Mouse (Mus musculus) hematopoietic multipotent progenitor cell, adult 10-12 weeks (in vitro differentiated cells): ENCODE data around the gene Tubg2. TPM values are rescaled to one million over a fixed set of nuclear protein-coding genes. Genes with fewer than 3 reads are reported as not detected.

Experiments
- polyA plus RNA-seq: library from polyadenylated mRNA; stranded (reverse); fragments of >175 nt; gene quantifications from 2 replicates; pipeline ENCODE4 v1.2.3, GENCODE M21; 2012; ENCODE audit warnings: low replicate concordance

The Tubg2 gene
- 9.0 and 11.8 TPM in 2 replicates for polyA plus RNA-seq

DNA sequence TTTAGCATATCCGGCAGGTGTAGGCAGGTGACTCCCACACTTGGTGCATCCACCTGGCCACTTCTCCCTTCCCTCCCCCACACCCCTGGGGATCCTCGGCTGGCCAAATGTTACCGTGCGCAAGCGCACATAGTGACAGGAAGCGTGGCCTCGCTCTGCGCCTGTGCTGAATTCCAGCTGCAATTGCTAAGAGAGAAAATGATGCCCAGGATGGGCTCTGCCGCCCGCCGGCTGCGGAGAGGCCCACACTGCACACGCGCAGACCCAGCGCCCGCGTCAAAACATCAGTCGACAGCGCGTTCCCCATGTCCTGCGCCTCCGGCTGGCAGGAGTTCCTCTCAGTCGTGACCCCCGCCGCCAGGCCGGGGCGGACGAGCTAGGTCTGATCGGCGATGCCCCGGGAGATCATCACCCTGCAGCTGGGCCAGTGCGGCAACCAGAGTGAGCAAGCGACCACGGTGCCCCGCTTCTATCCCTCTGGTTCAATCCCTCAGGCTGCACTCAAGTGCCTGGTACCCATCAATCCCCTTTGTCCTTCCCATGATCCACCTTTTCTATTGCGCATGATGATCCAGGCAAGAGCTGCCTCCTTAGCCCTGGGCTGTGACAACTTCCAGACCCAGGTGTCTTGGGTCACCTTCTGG lies at the start of gene Tubg2:
Tubg2 (plus strand) TSS at position 180 of the 644 bp plus-strand sequence.

GRCm38 (mm10) chr11:101119761-101120544 lies 35.8 kb upstream of the Tubg2 start, which contains the start of the genes Retreg3 and Tubg1:
Gene Retreg3, minus strand, starts transcription at chr11:101119893.
Gene Tubg1, plus strand, starts transcription at chr11:101119938.

DNA sequence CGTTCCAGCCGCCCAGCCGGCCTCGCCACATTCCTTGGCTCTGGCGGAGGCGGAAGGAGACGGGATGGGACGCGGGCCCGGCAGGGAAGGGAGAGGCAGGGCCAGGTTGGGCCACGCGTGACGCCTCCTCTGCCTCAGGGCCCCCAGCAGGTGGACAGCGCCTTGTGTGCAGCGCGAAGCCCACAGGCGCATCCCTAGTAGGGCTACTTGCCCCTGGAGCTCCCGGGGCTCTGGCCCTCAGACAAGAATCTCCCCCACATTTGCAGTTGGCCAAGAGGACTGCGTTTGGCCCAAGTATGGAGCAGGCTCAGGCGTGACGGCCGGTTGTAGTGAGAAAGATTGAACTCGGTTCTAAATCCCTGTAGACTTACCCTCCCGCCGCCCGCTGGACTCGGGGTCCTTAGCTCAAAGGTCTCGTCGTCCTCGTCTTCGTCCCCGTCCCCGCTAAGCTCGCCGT lies 14.7 kb downstream of the Tubg2 start, which contains the start of gene Cntnap1:
Cntnap1 (plus strand) TSS at position 170 of the 457 bp plus-strand sequence.

GRCm38 (mm10) chr11:101170811-101171610 lies 15.3 kb downstream of the Tubg2 start, which contains the start of gene Plekhh3:
Gene Plekhh3, minus strand, starts transcription at chr11:101171351.

GRCm38 (mm10) chr11:101174851-101175628 lies 19.3 kb downstream of the Tubg2 start, which contains the start of gene Ccr10:
Gene Ccr10, minus strand, starts transcription at chr11:101175443.

Other genes with a start within 250 kb of the Tubg2 start
- 79.6 and 120 TPM in 2 replicates for gene Stat3, start 216.4 kb upstream of the Tubg2 start, polyA plus RNA-seq
- 0.99 and 2.9 TPM in 2 replicates for gene Cavin1, start 185.0 kb upstream of the Tubg2 start, polyA plus RNA-seq
- 44.2 and 52.4 TPM in 2 replicates for gene Atp6v0a1, start 146.5 kb upstream of the Tubg2 start, polyA plus RNA-seq
- gene Naglu, start 85.9 kb upstream of the Tubg2 start, polyA plus RNA-seq = 14.9 and 32.1 TPM in 2 replicates
- 2.1 and 2.3 TPM in 2 replicates for gene Hsd17b1, start 77.5 kb upstream of the Tubg2 start, polyA plus RNA-seq
- 20.7 and 25.1 TPM in 2 replicates for gene Coasy, start 73.3 kb upstream of the Tubg2 start, polyA plus RNA-seq
- gene Mlx, start 68.6 kb upstream of the Tubg2 start, polyA plus RNA-seq = 17.8 and 27.4 TPM in 2 replicates
- 4.1 and 8.0 TPM in 2 replicates for gene Psmc3ip, start 60.5 kb upstream of the Tubg2 start, polyA plus RNA-seq
- gene Retreg3, start 36.0 kb upstream of the Tubg2 start, polyA plus RNA-seq = 20.0 and 29.0 TPM in 2 replicates
- 38.0 and 72.6 TPM in 2 replicates for gene Tubg1, start 36.0 kb upstream of the Tubg2 start, polyA plus RNA-seq
- gene Cntnap1, start 14.6 kb downstream of the Tubg2 start, polyA plus RNA-seq = 0.79 and 2.3 TPM in 2 replicates
- gene Plekhh3, start 15.4 kb downstream of the Tubg2 start, polyA plus RNA-seq = 4.4 and 26.2 TPM in 2 replicates
- gene Ccr10, start 19.5 kb downstream of the Tubg2 start, polyA plus RNA-seq = 3.1 and 8.7 TPM in 2 replicates
- gene Ezh1, start 70.6 kb downstream of the Tubg2 start, polyA plus RNA-seq = 7.0 and 17.6 TPM in 2 replicates
- 0.96 and 3.7 TPM in 2 replicates for gene Ramp2, start 90.1 kb downstream of the Tubg2 start, polyA plus RNA-seq
- 96.8 and 109 TPM in 2 replicates for gene Vps25, start 97.8 kb downstream of the Tubg2 start, polyA plus RNA-seq
- gene Wnk4, start 104.7 kb downstream of the Tubg2 start, polyA plus RNA-seq = 0.94 and 2.2 TPM in 2 replicates
- gene Cntd1, start 123.1 kb downstream of the Tubg2 start, polyA plus RNA-seq = 0.11 TPM in 1 of 2 replicates, not detected in the other
- 3.3 and 26.9 TPM in 2 replicates for gene Coa3, start 123.2 kb downstream of the Tubg2 start, polyA plus RNA-seq
- 108 and 173 TPM in 2 replicates for gene Becn1, start 146.4 kb downstream of the Tubg2 start, polyA plus RNA-seq
- 39.0 and 47.2 TPM in 2 replicates for gene Psme3, start 160.3 kb downstream of the Tubg2 start, polyA plus RNA-seq
- 7.3 and 9.0 TPM in 2 replicates for gene Aoc2, start 169.2 kb downstream of the Tubg2 start, polyA plus RNA-seq
- 0.10 and 0.11 TPM in 2 replicates for gene Aoc3, start 174.7 kb downstream of the Tubg2 start, polyA plus RNA-seq
- not detected in 2 replicates for gene G6pc, start 211.7 kb downstream of the Tubg2 start, polyA plus RNA-seq